Mouse (Mus musculus): Measurements from ENCODE around the gene Gpam. TPM values are rescaled to one million over a fixed set of nuclear protein-coding genes. Genes with fewer than 3 reads are reported as not detected.
"Not testable (repeated sequence)": the region's sequence is repeated elsewhere in the genome, so short reads cannot be mapped to it uniquely, and the experiment has no call there.

The Gpam gene
- polyA plus RNA-seq, 1 experiment from 2014 or later = 8.6 TPM

- Histone ChIP-seq H3K9ac (no peak overlapping the region), H3K4me3 (no peak overlapping the region), H3K27me3 (replicated peaks) (no peaks in the 10 kb centered on the region), H3K36me3 (no peaks in the 10 kb centered on the region), H3K4me1 (no peaks in the 10 kb centered on the region), H3K27ac (replicated peaks) (no peak overlapping the region), H3K9me3 (no peaks in the 10 kb centered on the region), H3K4me2 (no peak overlapping the region)
- ATAC-seq (ENCODE audit: extremely low read depth, insufficient number of reproducible peaks, low FRiP score, low TSS enrichment) = no peak
- 63% methylated on average over 6 of the region's 6 CpGs for WGBS
Observed at GRCm38 (mm10) chr19:55159826-55160225, 32.8 kb upstream of the Gpam start.

DNA sequence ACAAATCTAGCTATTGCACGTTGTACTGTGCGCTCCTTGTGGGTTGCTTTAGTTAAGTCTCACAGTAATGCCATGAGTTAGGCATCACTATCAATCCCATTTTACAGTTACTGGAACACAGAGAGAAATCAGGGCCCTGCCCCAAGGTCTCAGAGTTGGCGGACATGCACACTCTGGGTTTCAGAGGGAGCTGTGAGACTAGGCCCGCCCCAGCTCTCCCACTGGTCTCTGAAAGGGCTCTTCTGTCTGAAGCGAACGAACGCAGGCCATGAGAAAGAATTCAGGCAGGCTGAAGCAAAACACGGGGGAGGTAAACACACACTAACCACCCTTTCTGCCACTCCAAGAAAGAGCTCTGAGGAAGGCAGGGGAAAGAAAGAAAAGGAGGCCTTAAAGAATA lies 31.6 kb upstream of the Gpam start:
- Histone ChIP-seq H3K9me3 (no peaks in the 10 kb centered on the region), H3K4me1 (no peaks in the 10 kb centered on the region), H3K4me2 (no peak overlapping the region), H3K36me3 (no peaks in the 10 kb centered on the region), H3K27me3 (replicated peaks) (no peaks in the 10 kb centered on the region), H3K4me3 (no peak overlapping the region), H3K9ac (no peak overlapping the region), H3K27ac (replicated peaks) (no peak overlapping the region)
- 61% methylated on average over 8 of the region's 8 CpGs for WGBS
- ATAC-seq (ENCODE audit: extremely low read depth, insufficient number of reproducible peaks, low FRiP score, low TSS enrichment) = no peak

DNA sequence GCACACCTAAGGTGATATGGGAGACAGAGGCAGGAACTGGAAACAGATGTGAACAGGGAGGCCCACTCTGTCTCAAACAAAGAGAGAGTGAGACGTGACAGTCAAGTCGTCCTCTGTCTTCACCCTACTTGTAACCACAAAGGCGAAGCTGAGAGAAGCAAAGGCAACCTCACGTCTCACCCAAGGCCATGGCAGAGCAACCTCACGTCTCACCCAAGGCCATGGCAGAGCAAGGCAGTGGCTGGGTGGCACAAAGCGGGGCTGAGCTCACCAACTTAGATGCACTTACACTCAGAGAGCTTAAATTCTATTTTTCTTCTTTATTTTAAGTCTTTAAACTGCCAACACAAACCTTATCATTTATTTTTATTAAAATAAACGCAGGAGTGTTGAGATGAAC lies 30.0 kb upstream of the Gpam start:
- Histone ChIP-seq H3K9ac (no peak overlapping the region), H3K36me3 (no peaks in the 10 kb centered on the region), H3K4me1 (no peaks in the 10 kb centered on the region), H3K9me3 (no peaks in the 10 kb centered on the region), H3K27ac (replicated peaks) (no peak overlapping the region), H3K4me2 (no peak overlapping the region), H3K4me3 (no peak overlapping the region), H3K27me3 (replicated peaks) (no peaks in the 10 kb centered on the region)
- 75% methylated on average over 7 of the region's 7 CpGs for WGBS
- no peak for ATAC-seq (ENCODE audit: extremely low read depth, insufficient number of reproducible peaks, low FRiP score, low TSS enrichment)

- H3K9ac ChIP-seq = no peak overlapping the region
- 79% methylated on average over 6 of the region's 6 CpGs for WGBS
- H3K27ac ChIP-seq (replicated peaks) = no peak overlapping the region
- no peaks in the 10 kb centered on the region for H3K4me1 ChIP-seq
- no peak for ATAC-seq (ENCODE audit: extremely low read depth, insufficient number of reproducible peaks, low FRiP score, low TSS enrichment)
- no peaks in the 10 kb centered on the region for H3K36me3 ChIP-seq
- H3K4me2 ChIP-seq = no peak overlapping the region
- H3K4me3 ChIP-seq = no peak overlapping the region
- peaks cover 5% of the 10 kb centered on the region; the same call in 1 of the 2 replicates for H3K9me3 ChIP-seq
- H3K27me3 ChIP-seq (replicated peaks) = no peaks in the 10 kb centered on the region
Observed at GRCm38 (mm10) chr19:55152983-55153382, 25.9 kb upstream of the Gpam start.

DNA sequence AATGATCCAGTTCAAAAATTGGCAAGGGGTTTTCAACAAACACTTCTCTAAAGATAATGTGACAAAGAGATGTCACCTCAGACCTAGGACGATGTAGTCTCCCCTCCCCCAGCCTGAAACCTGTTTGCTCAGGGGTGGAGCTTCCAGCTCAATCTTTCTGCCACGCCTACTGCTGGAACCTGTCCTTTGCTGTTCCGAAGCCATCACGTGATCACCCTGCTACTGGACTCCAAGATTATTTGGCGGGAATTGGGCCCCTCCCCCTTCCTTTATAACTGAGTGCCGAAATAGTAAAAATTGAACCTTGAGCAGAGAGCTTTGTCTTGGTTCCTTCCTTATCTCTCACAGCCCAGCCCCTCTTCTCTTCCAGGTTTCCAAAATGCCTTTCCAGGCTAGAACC lies 25.2 kb upstream of the Gpam start:
- WGBS = 57% methylated on average over 5 of the region's 6 CpGs
- H3K27ac ChIP-seq (replicated peaks); H3K27me3 ChIP-seq (replicated peaks); H3K4me1 ChIP-seq; H3K4me3 ChIP-seq; H3K4me2 ChIP-seq; H3K9me3 ChIP-seq; H3K9ac ChIP-seq; H3K36me3 ChIP-seq; ATAC-seq (ENCODE audit: extremely low read depth, insufficient number of reproducible peaks, low FRiP score, low TSS enrichment): not testable (repeated sequence)

DNA sequence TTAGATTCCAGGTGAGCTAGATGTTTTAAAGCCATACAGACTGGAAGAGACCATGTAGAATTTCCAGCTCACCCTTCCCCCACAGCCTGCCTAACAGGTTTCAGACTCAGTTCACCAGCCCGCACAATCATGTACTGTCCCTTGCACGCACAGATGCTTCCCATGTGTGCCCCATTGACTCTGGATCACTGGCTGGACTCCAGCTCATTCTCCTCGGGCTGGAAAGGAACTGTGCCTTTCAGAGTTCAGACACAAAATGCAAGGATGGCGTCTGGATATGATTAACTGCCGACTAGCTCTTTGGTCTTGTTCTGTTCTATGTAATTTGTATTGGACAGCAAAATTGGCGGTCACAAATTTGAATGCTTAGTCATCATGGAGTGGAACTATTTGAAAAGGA lies 22.6 kb upstream of the Gpam start:
- Histone ChIP-seq H3K36me3 (no peaks in the 10 kb centered on the region), H3K4me1 (no peaks in the 10 kb centered on the region), H3K27me3 (replicated peaks) (no peaks in the 10 kb centered on the region), H3K9me3 (peaks cover 5% of the 10 kb centered on the region; the same call in 1 of the 2 replicates), H3K9ac (no peak overlapping the region), H3K4me3 (no peak overlapping the region), H3K4me2 (no peak overlapping the region), H3K27ac (replicated peaks) (no peak overlapping the region)
- WGBS = 72% methylated on average over 6 of the region's 6 CpGs
- no peak for ATAC-seq (ENCODE audit: extremely low read depth, insufficient number of reproducible peaks, low FRiP score, low TSS enrichment)

DNA sequence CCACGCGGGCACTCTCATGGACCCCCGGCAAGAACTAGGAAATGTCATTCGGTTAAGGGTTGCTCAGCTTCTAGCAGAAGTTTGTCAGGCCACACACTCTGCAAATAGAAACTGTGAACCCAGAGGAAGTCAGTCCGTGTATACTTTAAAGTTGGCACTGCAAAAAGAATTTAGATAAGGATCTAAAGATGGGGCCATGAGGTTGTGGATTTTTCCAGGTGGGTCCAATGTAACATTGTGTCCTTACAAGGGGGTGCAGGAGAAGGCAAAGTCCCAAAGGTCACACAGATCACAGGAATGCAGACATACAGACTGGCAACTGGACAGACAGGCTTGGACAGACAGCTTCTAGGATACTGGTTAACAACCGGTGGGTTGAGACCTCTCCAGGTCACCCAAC lies 21.1 kb upstream of the Gpam start:
- no peak for ATAC-seq (ENCODE audit: extremely low read depth, insufficient number of reproducible peaks, low FRiP score, low TSS enrichment)
- no peak overlapping the region for H3K4me2 ChIP-seq
- 78% methylated on average over 6 of the region's 6 CpGs for WGBS
- no peaks in the 10 kb centered on the region for H3K27me3 ChIP-seq (replicated peaks)
- H3K36me3 ChIP-seq = no peaks in the 10 kb centered on the region
- no peak overlapping the region for H3K4me3 ChIP-seq
- no peak overlapping the region for H3K27ac ChIP-seq (replicated peaks)
- H3K4me1 ChIP-seq = 0 out of 2 replicates have a peak, but pooled peaks cover 3% of the 10 kb centered on the region
- H3K9ac ChIP-seq = no peak overlapping the region
- peaks cover 5% of the 10 kb centered on the region; the same call in 1 of the 2 replicates for H3K9me3 ChIP-seq

GRCm38 (mm10) chr19:55147568-55147967 lies 20.5 kb upstream of the Gpam start:
- Histone ChIP-seq H3K9ac (no peak overlapping the region), H3K36me3 (no peaks in the 10 kb centered on the region), H3K4me2 (no peak overlapping the region), H3K27me3 (replicated peaks) (no peaks in the 10 kb centered on the region), H3K4me1 (0 out of 2 replicates have a peak, but pooled peaks cover 3% of the 10 kb centered on the region), H3K9me3 (peaks cover 5% of the 10 kb centered on the region; the same call in 1 of the 2 replicates), H3K4me3 (no peak overlapping the region), H3K27ac (replicated peaks) (no peak overlapping the region)
- ATAC-seq (ENCODE audit: extremely low read depth, insufficient number of reproducible peaks, low FRiP score, low TSS enrichment) = no peak
- 49% methylated on average over 9 of the region's 9 CpGs for WGBS

DNA sequence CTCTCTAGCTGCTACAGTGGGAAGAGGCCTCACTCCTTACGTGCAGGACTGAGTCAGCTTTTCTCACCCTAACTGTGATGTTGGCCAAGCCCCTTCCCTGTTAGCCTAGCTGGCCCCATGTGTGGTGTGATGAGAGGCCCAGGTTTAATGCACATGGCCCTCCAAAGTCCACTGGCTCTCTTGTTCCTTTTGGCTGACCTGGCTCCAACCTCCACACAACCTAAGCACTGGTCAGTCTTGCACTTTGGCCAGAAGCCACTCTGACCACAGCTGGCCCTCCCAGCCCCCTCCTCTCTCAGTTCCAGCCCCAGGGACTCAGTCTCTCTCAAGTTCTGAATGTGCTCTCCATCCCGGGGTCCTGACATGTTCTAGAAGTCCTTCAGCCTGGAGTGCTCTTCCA lies 18.1 kb upstream of the Gpam start:
- Histone ChIP-seq H3K27me3 (replicated peaks) (no peaks in the 10 kb centered on the region), H3K4me3 (no peak overlapping the region), H3K4me2 (no peak overlapping the region), H3K36me3 (no peaks in the 10 kb centered on the region), H3K9me3 (0 out of 2 replicates have a peak, but pooled peaks cover 2% of the 10 kb centered on the region), H3K9ac (no peak overlapping the region), H3K4me1 (0 out of 2 replicates have a peak, but pooled peaks cover 3% of the 10 kb centered on the region), H3K27ac (replicated peaks) (no peak overlapping the region)
- WGBS = 49% methylated on average over 2 of the region's 2 CpGs
- ATAC-seq (ENCODE audit: extremely low read depth, insufficient number of reproducible peaks, low FRiP score, low TSS enrichment) = no peak

- no peak overlapping the region; the same call in 1 of the 2 replicates for H3K9ac ChIP-seq
- 0 out of 2 replicates have a peak, but pooled peaks cover 3% of the 10 kb centered on the region for H3K4me1 ChIP-seq
- H3K4me2 ChIP-seq = no peak overlapping the region
- no peak overlapping the region for H3K27ac ChIP-seq (replicated peaks)
- no peaks in the 10 kb centered on the region for H3K36me3 ChIP-seq
- no peak overlapping the region for H3K4me3 ChIP-seq
- no peak for ATAC-seq (ENCODE audit: extremely low read depth, insufficient number of reproducible peaks, low FRiP score, low TSS enrichment)
- no peaks in the 10 kb centered on the region for H3K9me3 ChIP-seq
- no peaks in the 10 kb centered on the region for H3K27me3 ChIP-seq (replicated peaks)
- 53% methylated on average over 5 of the region's 5 CpGs for WGBS
Observed at GRCm38 (mm10) chr19:55144691-55145090, 17.7 kb upstream of the Gpam start.

GRCm38 (mm10) chr19:55143391-55144300 lies 16.6 kb upstream of the Gpam start:
- H3K9ac ChIP-seq = no peak overlapping the region
- no peaks in the 10 kb centered on the region for H3K27me3 ChIP-seq (replicated peaks)
- no peak overlapping the region for H3K27ac ChIP-seq (replicated peaks)
- 51% methylated on average over 11 of the region's 11 CpGs for WGBS
- no peak overlapping the region for H3K4me2 ChIP-seq
- no peak overlapping the region for H3K4me3 ChIP-seq
- ATAC-seq (ENCODE audit: extremely low read depth, insufficient number of reproducible peaks, low FRiP score, low TSS enrichment) = no peak
- no peaks in the 10 kb centered on the region for H3K36me3 ChIP-seq
- H3K9me3 ChIP-seq = no peaks in the 10 kb centered on the region
- 0 out of 2 replicates have a peak, but pooled peaks cover 3% of the 10 kb centered on the region for H3K4me1 ChIP-seq

- no peak for ATAC-seq (ENCODE audit: extremely low read depth, insufficient number of reproducible peaks, low FRiP score, low TSS enrichment)
- H3K9ac ChIP-seq = no peak overlapping the region
- H3K4me1 ChIP-seq = peaks cover 13% of the 10 kb centered on the region
- WGBS = 71% methylated on average over 7 of the region's 7 CpGs
- H3K4me3 ChIP-seq = no peak overlapping the region
- no peaks in the 10 kb centered on the region for H3K9me3 ChIP-seq
- H3K27ac ChIP-seq (replicated peaks) = no peak overlapping the region
- no peaks in the 10 kb centered on the region for H3K36me3 ChIP-seq
- no peaks in the 10 kb centered on the region; the same call in 1 of the 2 replicates for H3K27me3 ChIP-seq (replicated peaks)
- no peak overlapping the region for H3K4me2 ChIP-seq
Observed at GRCm38 (mm10) chr19:55139301-55139700, 12.3 kb upstream of the Gpam start.
